Mouse (Mus musculus): Measurements from ENCODE around the gene Lclat1. TPM values are rescaled to one million over a fixed set of nuclear protein-coding genes. Genes with fewer than 3 reads are reported as not detected.

The Lclat1 gene
- polyA plus RNA-seq, 1 experiment, result 9.6 TPM

DNA sequence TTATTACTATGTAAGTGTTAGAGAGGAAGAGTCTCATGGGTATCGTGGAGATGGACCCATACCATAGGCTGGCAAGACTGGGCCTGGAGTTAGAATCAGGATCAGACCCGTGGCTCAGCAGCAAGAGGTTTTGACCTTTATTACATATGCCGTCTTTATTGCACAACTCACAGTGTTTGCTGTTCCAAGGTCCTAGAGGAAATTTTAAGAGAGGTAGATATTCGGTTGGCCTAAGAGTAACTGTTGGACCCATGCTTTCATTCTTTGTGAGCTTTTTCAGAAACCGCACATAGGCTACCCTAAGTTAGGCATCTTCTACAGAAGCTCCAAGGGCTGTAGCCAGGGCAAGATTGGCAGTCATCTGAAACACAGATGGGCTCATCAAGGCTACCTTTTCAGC lies 79.1 kb downstream of the Lclat1 start:
- TF ChIP-seq POLR2A (IDR thresholded peaks at IDR 0.05; ENCODE audit: borderline replicate concordance, low read depth, low read length), result no peak
- TF ChIP-seq CTCF (IDR thresholded peaks at IDR 0.05; ENCODE audit: low read depth, low read length), result no peak
- no peak overlapping the region for H3K4me3 ChIP-seq (ENCODE audit: insufficient read depth, low read length)
- no peak overlapping the region for H3K27ac ChIP-seq (ENCODE audit: insufficient read depth, low read depth, low read length)
- no peaks in the 10 kb centered on the region for H3K4me1 ChIP-seq (ENCODE audit: control insufficient read depth, insufficient read depth, low read length)

DNA sequence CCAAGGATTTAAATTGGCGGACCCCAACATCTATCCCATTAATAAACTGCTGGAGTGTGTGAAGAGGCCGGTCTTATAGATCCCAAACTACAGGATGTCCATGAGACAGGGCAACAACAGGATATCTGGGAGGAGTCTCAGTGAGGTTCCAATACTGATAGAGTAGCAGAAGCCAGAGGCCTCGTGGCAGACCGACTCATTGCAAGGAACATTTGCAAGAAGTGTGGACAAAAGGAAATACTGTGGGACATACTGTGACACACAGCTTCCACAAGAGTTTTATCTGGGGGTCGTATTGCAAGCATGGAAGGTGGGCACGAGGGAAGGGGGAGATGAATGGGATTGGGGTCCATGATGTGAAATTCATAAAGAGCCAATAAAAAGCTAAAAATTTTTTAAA lies 86.4 kb downstream of the Lclat1 start:
- TF ChIP-seq POLR2A (IDR thresholded peaks at IDR 0.05; ENCODE audit: borderline replicate concordance, low read depth, low read length), result no peak
- no peak for TF ChIP-seq CTCF (IDR thresholded peaks at IDR 0.05; ENCODE audit: low read depth, low read length)
- Histone ChIP-seq H3K4me1 (ENCODE audit: control insufficient read depth, insufficient read depth, low read length) (no peaks in the 10 kb centered on the region), H3K4me3 (ENCODE audit: insufficient read depth, low read length) (no peak overlapping the region), H3K27ac (ENCODE audit: insufficient read depth, low read depth, low read length) (no peak overlapping the region)

DNA sequence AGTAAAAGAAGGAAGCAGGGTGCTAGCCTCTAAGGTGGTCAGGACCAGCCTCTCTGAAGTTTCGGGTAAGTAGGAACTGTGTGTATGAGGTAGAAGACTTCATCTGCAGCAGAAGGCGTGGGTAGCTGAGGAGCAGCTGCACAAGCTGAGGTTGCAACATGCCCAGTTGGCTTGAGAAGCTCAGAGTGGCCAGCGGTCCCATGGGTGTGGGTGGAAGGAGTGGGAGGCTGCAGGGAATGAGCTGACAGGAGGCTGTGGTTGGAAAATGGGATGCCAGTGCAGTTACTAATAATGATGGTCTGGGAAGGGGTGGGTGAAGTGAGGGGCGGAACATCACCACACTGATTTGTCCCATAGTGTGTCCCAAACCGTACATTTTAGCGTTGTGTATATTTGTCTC lies 86.8 kb downstream of the Lclat1 start:
- TF ChIP-seq POLR2A (IDR thresholded peaks at IDR 0.05; ENCODE audit: borderline replicate concordance, low read depth, low read length) (no peak), CTCF (IDR thresholded peaks at IDR 0.05; ENCODE audit: low read depth, low read length) (no peak)
- no peak overlapping the region for H3K4me3 ChIP-seq (ENCODE audit: insufficient read depth, low read length)
- no peak overlapping the region for H3K27ac ChIP-seq (ENCODE audit: insufficient read depth, low read depth, low read length)
- H3K4me1 ChIP-seq (ENCODE audit: control insufficient read depth, insufficient read depth, low read length), result no peaks in the 10 kb centered on the region

DNA sequence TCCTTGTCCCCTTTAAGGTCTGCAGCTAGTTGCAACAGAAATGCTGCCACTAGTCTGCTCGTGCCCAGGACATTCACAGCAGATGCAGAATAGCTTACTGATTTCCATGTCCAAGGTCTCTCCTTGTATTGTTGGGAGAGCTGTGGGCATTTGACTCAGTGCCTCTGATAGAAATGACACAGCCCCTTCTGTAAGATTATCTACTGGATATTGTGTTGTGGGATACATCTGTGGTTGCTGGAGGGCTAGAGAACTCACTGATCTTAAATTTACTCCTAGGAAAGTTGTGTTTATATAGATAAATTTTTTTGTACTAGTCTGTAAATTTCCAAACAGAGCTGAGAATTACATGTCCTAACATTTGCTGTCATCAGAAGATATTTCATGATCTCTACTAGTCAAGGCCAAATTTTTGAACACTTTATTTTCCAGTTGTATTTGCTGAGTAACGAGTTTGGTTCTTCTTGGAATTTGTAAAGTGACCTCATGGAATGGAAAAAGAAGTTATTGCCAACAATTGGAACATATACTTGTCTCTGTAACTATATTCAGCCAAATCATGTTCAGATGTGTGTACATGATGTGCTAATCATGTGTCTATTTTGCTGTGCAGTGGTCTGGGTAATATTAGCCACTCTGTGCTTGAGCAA lies 87.4 kb downstream of the Lclat1 start:
- Histone ChIP-seq H3K27ac (ENCODE audit: insufficient read depth, low read depth, low read length) (no peak overlapping the region), H3K4me1 (ENCODE audit: control insufficient read depth, insufficient read depth, low read length) (no peaks in the 10 kb centered on the region), H3K4me3 (ENCODE audit: insufficient read depth, low read length) (no peak overlapping the region)
- TF ChIP-seq CTCF (IDR thresholded peaks at IDR 0.05; ENCODE audit: low read depth, low read length), result no peak
- TF ChIP-seq POLR2A (IDR thresholded peaks at IDR 0.05; ENCODE audit: borderline replicate concordance, low read depth, low read length), result no peak

DNA sequence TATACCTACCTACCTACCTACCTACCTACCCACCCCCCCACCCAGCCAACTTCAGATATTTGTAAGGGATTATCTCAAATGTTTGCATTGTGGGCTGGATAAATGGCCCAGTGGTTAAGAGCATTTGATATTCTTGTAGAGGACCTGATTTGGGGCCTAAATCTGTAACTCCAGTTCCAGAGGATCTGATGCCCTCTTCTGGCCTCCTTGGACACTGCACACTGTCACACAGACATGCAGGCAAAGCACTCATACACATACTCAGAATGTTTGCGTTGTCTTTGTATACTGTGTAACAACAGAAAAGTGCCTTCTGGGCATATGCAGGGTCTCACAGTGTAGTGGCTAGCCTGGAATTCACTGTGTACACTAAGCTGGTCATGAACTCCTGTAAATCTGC lies 88.4 kb downstream of the Lclat1 start:
- no peaks in the 10 kb centered on the region for H3K4me1 ChIP-seq (ENCODE audit: control insufficient read depth, insufficient read depth, low read length)
- H3K4me3 ChIP-seq (ENCODE audit: insufficient read depth, low read length), result no peak overlapping the region
- TF ChIP-seq CTCF (IDR thresholded peaks at IDR 0.05; ENCODE audit: low read depth, low read length) (no peak), POLR2A (IDR thresholded peaks at IDR 0.05; ENCODE audit: borderline replicate concordance, low read depth, low read length) (no peak)
- no peak overlapping the region for H3K27ac ChIP-seq (ENCODE audit: insufficient read depth, low read depth, low read length)

DNA sequence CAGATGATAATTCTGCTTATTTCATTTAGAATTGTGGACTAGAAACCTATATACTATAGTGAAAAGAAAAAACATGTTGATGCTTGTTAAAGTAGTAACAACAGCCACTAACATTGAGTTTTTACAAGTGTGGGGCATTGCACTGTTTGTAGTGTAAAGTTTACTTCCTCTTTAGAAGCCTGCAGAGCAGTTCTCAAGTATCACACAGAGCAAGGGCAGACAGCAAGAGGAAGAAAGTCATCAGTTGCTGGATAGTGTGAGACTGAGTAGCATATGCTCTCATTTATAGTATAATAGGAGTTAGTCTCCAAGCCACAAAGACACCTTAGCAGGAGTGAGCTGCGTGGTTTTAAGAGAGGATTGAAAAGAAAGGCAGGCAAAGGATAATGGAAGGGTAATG lies 89.9 kb downstream of the Lclat1 start:
- Histone ChIP-seq H3K4me3 (ENCODE audit: insufficient read depth, low read length) (no peak overlapping the region), H3K4me1 (ENCODE audit: control insufficient read depth, insufficient read depth, low read length) (no peaks in the 10 kb centered on the region), H3K27ac (ENCODE audit: insufficient read depth, low read depth, low read length) (no peak overlapping the region)
- TF ChIP-seq CTCF (IDR thresholded peaks at IDR 0.05; ENCODE audit: low read depth, low read length) (no peak), POLR2A (IDR thresholded peaks at IDR 0.05; ENCODE audit: borderline replicate concordance, low read depth, low read length) (no peak)

DNA sequence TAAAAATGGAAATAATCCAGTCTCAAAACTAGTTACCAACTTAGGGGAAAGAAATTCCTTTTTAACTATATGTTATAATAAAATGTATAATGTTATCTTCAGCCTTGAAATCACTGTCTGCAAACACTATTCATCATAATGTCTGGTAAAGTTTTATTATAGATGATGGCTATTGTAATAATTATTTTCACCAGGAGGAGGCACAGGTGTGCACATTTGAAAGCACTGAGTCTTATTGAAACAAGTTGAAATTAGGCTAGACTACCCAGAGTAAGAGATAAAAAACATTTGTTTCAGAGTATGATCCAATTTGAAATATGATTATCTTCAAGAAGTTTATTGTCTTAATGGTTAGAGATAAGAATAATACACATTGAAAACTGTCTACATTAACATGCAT lies 91.6 kb downstream of the Lclat1 start:
- Histone ChIP-seq H3K27ac (ENCODE audit: insufficient read depth, low read depth, low read length) (no peak overlapping the region), H3K4me3 (ENCODE audit: insufficient read depth, low read length) (no peak overlapping the region), H3K4me1 (ENCODE audit: control insufficient read depth, insufficient read depth, low read length) (no peaks in the 10 kb centered on the region)
- TF ChIP-seq CTCF (IDR thresholded peaks at IDR 0.05; ENCODE audit: low read depth, low read length) (no peak), POLR2A (IDR thresholded peaks at IDR 0.05; ENCODE audit: borderline replicate concordance, low read depth, low read length) (no peak)

- Histone ChIP-seq H3K4me1 (ENCODE audit: control insufficient read depth, insufficient read depth, low read length) (no peaks in the 10 kb centered on the region), H3K27ac (ENCODE audit: insufficient read depth, low read depth, low read length) (no peak overlapping the region), H3K4me3 (ENCODE audit: insufficient read depth, low read length) (no peak overlapping the region)
- TF ChIP-seq CTCF (IDR thresholded peaks at IDR 0.05; ENCODE audit: low read depth, low read length) (no peak), POLR2A (IDR thresholded peaks at IDR 0.05; ENCODE audit: borderline replicate concordance, low read depth, low read length) (no peak)
Measured at GRCm38 (mm10) chr17:73200380-73200779, 92.6 kb downstream of the Lclat1 start.

- H3K4me3 ChIP-seq (ENCODE audit: insufficient read depth, low read length), result no peak overlapping the region
- H3K4me1 ChIP-seq (ENCODE audit: control insufficient read depth, insufficient read depth, low read length), result no peaks in the 10 kb centered on the region
- TF ChIP-seq POLR2A (IDR thresholded peaks at IDR 0.05; ENCODE audit: borderline replicate concordance, low read depth, low read length), result no peak
- TF ChIP-seq CTCF (IDR thresholded peaks at IDR 0.05; ENCODE audit: low read depth, low read length), result no peak
- H3K27ac ChIP-seq (ENCODE audit: insufficient read depth, low read depth, low read length), result no peak overlapping the region
Measured at GRCm38 (mm10) chr17:73203642-73204332, 96.0 kb downstream of the Lclat1 start.

- Histone ChIP-seq H3K4me1 (ENCODE audit: control insufficient read depth, insufficient read depth, low read length) (no peaks in the 10 kb centered on the region), H3K4me3 (ENCODE audit: insufficient read depth, low read length) (no peak overlapping the region), H3K27ac (ENCODE audit: insufficient read depth, low read depth, low read length) (no peak overlapping the region)
- TF ChIP-seq CTCF (IDR thresholded peaks at IDR 0.05; ENCODE audit: low read depth, low read length), result no peak
- TF ChIP-seq POLR2A (IDR thresholded peaks at IDR 0.05; ENCODE audit: borderline replicate concordance, low read depth, low read length), result no peak
Measured at GRCm38 (mm10) chr17:73210960-73211531, 103.3 kb downstream of the Lclat1 start.

Measured in bone marrow macrophage, adult 2 months (primary cell).